Mouse (Mus musculus): Measurements from ENCODE around the gene Tbata.

Tbata gene

GRCm38 (mm10) chr10:61167333-61168096 is 4.2 kb upstream of the Tbata start:
- DNase-seq (ENCODE audit: low spot score), result no peak

GRCm38 (mm10) chr10:61168393-61168792 is 3.4 kb upstream of the Tbata start:
- DNase-seq (ENCODE audit: low spot score), result no peak

DNA sequence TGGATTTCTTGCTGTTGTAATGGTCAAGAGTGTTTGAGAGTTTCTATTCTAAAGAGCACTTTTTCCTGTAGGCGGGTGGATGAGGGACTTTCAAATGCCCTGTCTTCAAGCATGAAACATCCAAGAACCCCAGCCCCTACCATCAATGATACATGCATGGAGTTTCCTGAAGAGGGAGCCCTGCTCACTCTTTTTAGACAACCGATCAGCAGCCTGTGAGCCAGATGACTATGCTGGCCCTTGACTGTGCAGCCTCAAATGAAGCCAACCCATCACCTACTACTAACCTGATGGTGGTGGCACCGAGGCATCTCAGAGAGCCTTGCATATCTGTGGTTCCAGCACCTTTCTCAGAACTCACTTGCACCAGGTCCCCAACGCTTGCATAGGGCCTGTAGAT is 742 bp downstream of the Tbata start:
- no peak for DNase-seq (ENCODE audit: low spot score)

- no peak for DNase-seq (ENCODE audit: low spot score)
These were observed 3.1 kb downstream of the Tbata start for GRCm38 (mm10) chr10:61174711-61175441.

GRCm38 (mm10) chr10:61175442-61176204 is 3.9 kb downstream of the Tbata start:
- peak; percentile 49 for DNase-seq (ENCODE audit: low spot score)

DNA sequence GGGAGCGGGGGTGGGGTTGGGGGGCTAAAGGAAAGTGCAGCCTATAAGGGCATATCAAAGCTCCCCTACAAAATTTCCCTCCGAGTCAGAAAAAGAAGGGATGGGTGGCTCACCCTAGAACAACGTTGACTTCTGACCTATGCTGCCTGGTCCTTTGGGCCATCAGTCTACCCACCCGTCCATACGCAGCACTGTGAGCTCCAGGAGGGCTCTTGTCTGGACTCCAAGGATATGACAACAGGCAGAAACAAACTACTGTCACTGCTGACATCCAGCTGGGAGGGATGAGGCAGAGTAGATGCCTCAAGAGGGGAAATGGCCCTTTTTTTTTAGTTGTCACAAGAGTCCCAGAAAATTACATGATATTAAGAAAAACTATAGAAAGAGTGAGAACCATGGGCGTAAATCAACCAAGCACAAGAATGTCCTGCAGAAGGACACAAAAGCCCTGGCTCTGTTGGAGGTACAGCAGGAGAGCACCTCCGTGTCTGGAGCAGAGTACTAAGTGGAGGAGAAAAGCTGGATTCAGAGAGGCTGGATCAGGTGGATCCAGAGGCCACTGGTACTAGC is 4.6 kb downstream of the Tbata start:
- no peak for DNase-seq (ENCODE audit: low spot score)

DNA sequence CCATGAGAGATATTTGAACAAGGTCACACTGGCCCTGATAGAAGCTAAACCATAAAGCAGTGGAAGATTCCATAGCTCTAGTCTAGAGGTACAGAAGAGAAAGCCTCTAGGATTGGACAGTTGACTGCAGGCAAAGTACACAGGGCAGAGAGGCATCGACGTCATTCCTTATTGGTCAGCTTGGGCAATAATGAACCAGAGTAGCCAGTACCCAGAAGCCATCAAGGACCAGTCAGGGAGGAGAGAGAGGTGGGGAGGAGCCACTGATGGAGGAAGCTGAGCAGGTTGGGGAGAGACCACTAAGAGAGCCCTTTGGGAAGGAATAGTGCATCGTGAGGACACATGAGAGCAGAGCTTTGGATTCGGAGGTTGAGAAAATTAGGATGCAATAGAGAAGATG is 6.0 kb downstream of the Tbata start:
- DNase-seq (ENCODE audit: low spot score), result no peak

DNA sequence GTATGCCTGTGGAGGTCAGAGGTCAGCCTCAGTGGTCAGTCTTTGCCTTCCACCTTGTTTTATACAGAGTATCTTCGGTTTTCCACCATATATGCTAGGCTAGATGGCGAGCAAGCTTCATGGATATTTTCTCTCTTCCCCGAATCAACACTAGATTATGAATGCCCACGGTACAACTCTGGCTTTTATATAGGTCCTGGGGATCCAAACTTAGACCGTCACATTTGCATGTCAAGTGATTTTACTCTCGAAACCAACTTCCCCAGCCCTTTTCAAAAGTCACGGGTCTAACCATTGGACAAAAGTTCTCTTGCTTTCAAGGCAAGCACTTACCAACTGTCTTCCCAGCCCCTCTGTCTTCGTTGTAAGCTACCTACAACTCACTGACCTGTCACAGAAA is 6.9 kb downstream of the Tbata start:
- no peak for DNase-seq (ENCODE audit: low spot score)

DNA sequence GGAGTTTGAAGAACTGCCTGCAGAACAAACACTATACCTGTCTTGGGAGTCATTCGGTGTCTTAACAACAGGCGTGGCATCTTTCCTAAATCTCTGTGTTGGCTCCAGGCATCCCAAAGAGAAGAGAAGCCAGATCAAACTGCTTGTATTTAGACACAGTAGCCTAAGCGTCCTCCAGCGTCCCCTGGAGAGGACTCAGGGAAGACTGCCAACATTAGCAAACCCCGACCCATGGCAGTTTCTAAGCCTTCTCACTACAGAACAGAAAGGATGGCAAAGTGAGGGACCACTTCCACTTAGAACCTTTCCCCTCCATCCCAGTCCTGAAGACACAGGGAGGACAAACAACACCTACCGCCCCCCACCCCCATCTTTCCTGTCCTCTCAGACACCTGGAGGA is 8.2 kb downstream of the Tbata start:
- DNase-seq (ENCODE audit: low spot score), result no peak

- DNase-seq (ENCODE audit: low spot score), result no peak
These were observed 15.2 kb downstream of the Tbata start for GRCm38 (mm10) chr10:61187001-61187400.

- no peak for DNase-seq (ENCODE audit: low spot score)
These were observed 16.3 kb downstream of the Tbata start for GRCm38 (mm10) chr10:61188010-61188409.

DNA sequence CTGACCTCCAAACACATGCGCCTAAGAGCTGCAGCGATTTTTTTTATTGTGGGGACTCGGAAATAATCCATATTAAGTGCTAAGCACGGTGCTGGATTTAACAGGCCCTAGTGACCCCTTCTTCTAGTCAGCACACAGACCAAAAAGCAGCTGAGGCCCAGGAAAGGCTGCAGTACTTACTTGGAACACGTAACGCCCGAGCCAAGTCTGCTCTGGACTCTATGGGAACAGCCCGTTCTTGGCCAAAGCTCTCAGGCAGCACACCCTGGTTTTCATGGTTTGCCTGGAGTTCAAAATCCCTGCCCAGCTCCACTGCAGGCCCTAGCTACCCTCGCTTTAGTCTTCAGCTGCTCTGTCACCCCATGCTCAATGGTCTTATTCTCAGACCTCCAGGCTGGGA is 22.9 kb downstream of the Tbata start:
- no peak for DNase-seq (ENCODE audit: low spot score)

DNA sequence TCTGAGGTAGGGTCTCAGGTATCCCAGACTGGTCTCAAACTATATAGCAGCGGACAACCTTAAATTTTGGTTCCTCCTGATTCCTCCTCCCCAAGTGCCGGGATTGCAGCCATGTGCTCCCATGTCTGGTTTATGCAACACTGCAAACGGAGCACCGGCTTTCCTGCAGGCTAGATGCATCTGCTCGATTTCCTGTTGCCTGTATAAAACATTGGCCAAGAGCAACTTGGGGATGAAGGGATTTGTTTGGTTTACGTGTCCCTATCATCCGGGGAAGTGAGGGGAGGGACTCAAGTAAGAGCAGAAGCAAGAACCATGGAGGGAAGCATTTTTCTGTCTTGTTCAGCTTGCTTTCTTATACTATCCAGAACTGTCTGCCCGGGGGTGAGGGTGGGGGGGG is 23.5 kb downstream of the Tbata start:
- no peak for DNase-seq (ENCODE audit: low spot score)

DNA sequence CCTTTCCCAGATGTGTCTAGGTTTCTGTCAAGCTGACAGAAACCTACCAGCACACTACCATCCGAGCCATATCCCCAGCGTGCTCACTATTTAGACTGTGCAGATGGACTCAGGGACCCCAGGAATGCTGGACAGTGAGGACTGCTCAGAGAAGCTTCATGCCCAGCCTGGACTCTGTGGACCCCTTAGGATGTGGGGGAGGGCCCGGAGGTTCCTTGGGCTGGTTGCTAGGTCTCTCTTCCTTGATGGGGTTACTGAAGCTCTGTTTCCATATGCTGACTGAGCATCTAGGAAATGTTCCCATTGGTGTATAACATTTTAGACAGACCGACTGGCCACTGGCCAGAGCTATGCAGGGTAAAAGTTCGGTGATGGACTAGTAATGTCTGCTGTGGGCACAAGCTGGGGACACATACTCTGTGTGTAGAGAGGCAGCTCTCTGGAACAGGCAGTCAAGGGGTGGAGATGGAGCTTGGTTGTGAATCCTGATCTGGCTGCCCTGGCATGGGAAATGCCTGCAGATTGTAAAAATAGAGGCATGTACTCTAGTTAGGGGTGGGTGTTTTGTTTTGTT is 24.1 kb downstream of the Tbata start:
- no peak for DNase-seq (ENCODE audit: low spot score)

DNA sequence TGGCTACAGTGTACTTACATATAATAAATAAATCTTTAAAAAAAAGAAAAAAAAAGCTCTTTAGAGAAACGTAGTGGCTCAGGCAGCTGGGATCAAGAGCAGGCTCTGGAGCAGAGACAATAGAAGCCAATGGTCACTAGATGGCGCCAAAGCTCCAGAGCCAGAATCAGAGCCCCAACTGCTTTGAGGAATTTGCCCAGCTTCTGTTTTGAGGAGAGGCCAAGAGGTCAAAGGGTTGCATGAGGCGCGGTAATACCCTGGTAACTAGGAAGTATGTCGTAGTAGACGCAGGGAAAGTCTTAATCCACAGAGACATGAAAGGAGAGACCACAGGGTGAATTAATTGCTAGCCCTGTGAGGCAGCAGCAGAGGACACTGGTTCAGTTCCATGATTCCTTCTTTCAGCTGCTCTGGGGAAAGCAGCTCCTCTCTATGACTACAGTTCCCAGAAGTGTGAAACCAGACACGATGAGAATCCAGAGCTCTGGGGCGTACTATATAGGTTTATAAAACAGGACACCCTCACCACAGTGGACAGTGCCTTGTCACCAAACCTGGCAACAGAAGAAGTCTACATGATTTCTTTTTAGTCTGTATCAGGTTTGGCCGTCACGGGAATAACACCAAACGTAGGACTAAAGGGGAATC is 27.9 kb downstream of the Tbata start:
- DNase-seq (ENCODE audit: low spot score), result peak; percentile 76

GRCm38 (mm10) chr10:61200232-61200820 is 28.6 kb downstream of the Tbata start:
- DNase-seq (ENCODE audit: low spot score), result no peak

DNA sequence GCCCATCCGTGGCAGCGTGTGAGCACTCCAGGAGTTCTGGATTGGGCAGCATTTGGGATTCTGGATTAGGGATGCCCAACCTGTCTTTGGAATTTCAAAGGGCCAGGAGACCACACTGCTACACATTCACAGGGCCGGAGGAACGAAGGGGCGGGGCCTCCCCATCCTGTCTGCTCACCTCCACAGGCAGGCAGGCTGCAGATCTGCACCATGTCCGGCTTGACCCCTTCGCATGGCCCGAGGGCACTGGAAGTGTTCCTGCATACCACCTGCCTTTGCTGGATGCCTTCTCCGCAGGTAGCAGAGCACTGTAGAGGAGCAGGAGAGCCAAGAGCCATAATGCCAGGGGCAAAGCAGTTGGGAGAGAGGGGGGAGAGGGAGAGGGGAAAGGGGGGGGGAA is 29.2 kb downstream of the Tbata start:
- DNase-seq (ENCODE audit: low spot score), result no peak

DNA sequence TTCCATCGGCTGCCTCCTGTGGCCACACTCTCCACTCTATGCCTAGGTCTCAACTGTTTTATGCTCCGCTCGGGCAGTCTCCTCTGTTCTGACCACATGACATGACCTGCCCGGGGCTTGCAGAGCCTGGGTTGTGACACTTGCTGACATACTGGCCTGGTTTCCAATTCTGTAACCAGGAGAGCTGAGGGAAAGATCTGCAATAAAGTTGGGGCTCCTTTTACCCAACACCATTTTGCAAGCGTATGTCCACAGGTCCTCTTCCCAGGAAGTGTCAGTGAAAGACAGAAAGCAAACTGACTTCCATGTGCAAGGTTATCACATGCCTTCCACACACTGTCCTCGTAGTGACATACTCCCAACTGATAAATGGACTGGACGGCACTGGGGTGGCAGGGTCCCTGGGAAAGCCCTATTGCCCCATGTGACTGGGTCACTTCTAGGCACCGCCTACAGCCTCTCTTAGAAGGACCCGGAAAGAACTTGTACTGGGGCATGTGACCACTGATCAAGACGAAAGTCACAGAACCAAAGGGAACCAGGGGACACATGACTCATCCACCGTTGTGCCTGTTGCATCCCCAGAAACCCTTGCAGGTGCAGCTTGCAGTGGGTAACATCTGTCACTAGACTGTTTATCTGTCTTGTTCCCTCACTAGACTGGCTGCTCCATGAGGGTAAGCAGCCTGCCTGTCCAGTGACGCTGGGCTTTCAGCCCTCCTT is 30.0 kb downstream of the Tbata start:
- DNase-seq (ENCODE audit: low spot score), result no peak

GRCm38 (mm10) chr10:61203930-61204329 is 32.2 kb downstream of the Tbata start:
- no peak for DNase-seq (ENCODE audit: low spot score)

- no peak for DNase-seq (ENCODE audit: low spot score)
These were observed 36.4 kb downstream of the Tbata start for GRCm38 (mm10) chr10:61208114-61208684.

Data from layer of hippocampus, adult 11-12 months (tissue).